Mouse (Mus musculus) mouse trophoblast stem cell (cell line): Measurements from ENCODE around the gene Igsf21.

Experiments used
- in situ Hi-C, 2 experiments: fragments of 300-500 bp; cut with MseI, MboI; formaldehyde crosslinking; loops; 2 replicates in 1 of 2; 3 replicates in 1 of 2; pipeline ENCODE4 v1.15.1; 2025

Igsf21 gene

DNA sequence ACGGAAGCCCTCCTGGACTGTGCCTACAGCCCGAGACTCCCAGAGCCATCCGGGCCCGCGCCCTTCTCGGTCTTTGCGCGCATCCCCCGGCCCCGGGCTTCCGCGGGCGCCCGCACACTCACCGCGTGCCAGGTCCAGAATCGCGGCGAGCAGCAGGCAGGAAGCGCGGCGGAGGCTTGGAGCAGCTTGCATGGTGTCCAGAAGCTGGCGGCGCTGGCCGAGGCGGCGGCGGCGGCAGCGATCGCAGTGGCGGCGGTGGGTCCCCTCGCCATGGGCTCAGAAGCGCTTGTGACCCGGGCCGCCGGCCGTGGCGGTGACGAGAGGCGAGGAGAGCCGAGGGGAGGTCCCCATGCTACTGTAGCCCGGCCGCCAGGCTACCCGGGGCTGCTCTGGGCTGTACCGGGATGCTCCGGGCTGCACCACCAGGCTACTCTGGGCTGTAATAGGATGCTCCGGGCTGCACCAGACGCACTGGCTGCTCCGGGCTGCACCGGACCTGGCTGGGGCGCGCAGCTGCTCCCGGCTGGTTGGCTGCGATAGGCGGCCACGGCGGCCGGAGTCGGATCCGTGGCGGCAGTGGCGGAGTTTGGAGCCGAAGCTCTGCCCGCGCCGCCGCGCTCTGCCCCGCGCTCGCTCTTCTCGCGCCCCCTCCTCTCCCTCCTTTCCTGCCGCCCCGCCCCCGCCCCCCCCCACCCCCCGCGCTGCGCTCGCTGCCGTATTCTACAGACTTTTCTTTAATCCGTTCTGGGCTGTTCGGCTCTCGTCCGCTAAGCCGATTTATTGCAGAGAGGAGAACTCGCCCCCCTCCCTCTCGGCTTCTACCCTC lies at the start of gene Igsf21:
Gene Igsf21 (minus strand): TSS at position 605 of the 826 bp plus-strand sequence.
- in situ Hi-C loops: no loop called here

DNA sequence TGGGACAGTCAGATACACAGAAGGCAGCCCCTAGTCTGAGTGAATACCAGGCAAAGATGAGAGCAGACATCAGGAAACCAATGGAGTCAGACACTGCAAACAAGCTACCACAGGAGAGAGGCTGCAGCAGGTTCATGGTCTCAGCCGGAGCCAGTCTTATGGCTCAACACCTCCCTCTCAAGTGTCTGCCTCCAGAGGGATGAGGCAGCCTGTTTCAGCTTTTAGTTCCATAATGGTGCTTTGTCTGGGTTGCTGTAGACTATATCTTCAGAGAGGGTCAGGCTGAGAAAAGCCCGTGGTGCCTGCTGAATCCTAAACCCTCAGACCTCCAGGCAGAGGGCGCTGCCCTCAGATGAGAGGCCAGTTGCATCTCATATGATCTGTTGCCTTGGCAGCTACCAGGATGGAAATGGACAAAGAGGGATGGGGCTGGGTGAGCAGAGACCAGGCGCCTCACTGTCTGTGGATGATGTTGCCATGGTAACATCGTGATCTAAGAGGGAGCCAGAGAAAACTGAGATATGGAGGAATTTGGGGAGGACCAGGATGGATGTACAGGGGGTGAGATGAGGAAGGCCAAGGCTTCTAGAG lies 39.2 kb upstream of the Igsf21 start:
- in situ Hi-C loops: no loop called here

DNA sequence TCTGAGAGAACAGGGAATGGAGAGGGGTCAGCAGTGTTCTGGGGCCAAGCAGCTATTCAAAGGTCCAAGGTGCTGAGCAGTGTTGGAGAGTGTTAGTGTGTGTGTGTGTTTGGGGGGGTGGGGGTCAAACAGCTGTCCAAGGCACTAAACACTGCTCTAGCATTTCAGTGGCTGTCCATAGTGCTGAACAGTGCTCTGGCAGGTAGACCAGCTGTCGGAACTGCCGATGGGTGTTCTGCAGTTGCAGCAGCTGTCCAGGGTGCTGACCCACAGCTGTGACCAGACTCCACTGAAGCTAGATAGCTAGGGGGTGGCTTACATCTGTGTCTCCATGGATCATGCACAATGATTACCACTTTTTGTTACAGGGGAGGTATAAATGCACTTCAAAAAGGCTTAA lies 36.8 kb upstream of the Igsf21 start:
- in situ Hi-C loops: no loop called here

DNA sequence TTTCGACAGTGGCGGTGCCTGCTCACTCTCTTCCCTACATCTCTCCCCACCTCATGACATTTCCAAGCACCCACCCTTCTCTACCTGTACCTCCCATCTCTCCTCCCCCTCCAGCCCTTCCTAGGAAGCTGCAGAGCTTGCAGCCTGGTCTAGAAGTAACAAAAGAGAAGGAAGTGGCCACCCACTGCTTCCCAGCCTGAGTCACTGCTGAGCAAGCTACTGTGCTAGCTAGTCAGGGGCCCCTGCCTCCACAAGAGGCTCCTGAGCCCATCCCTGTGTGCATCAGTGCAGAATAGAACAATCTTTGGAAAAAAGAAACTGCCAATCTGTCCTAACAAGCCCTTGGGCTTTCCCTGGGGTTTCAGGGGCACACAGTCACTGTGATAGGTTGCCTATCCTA lies 31.7 kb upstream of the Igsf21 start:
- in situ Hi-C loops: no loop called here

DNA sequence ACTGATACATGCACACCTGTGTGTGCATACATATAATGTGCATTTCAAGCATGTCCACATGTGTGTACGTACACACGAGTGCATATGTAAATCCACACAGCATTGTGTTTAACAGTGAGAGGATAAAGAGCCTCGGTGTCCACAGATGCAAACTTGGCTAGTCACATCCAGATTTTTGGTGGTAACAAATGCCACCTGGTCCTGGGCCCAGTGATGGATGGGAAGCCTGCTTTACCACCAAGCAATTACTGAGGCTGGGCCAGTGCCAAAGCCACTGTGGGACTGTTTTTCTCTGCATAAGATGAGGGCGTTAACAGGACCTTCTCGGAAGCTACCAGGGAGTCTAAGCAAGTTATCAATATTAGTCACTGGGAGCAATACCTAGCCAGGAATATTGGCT lies 25.3 kb upstream of the Igsf21 start:
- in situ Hi-C loops: no loop called here

DNA sequence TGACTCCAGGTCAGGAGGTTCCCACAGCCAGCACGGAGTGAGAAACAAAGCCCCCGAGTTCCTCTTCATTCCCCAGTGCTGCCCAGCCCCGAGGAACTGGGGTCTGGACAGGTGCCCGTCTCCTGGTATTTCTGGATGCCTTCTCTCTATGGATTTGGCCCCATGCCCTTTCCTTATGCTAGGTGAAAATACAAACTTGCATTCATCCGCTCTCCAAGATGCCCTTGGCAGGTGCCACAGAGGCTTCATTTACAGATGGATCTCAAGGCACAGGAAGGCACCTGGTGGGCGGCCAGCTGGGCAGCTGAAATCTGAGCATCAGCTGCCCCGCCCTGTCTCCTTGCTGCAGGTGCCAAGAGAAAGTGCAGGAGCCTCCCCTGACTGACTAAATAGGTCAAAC lies 23.9 kb upstream of the Igsf21 start:
- in situ Hi-C loops: no loop called here

DNA sequence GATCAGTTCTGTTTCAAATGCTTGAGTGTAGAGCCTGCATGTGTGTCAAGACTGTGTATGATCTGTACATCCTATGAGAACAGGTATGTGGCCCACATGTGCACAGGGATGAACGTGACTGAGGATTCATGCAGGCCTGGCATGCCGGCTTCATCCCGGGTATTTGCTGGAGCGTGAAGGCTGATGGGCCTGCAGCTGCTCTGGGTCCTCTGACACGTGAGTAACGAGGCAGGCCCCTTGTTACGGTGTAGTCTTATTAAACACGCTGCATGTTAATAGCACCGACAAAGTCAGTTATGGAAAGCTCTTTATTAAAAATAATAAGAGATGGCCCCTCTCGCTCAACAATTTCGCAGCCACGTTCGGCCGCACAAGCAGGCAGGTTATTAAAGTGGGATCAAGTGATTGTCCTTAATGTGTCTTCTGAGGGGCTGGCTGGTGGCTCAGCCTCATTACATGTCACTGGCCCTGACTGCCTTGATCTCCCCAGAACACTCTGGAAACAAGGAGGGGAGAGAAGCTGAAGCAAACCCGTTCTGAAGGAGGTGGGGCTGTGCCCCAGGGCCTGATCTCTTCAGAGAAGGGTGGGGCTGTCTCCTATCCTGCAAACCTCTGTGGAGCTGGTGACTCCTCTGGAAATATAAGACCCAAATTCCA lies 22.7 kb upstream of the Igsf21 start:
- in situ Hi-C loops: no loop called here

DNA sequence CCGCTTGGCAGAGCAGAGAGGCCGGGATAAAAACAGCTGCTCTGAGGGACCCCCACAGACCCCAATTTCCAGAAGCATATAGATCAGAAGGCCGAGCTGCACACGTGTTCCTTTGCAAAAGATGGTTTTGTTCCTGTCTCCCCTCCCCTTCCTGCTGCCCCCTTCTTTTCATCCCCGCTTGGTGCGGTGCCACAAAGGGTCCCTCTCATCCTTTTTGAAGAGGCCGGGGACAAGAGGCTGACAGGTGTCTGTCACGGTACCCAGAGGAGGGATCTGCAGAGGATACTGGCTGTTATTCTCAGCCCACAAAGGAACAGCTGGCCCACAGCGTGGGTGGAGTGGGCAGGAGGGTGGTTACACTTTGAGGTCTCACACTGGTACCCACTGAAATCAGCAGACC lies 21.3 kb upstream of the Igsf21 start:
- in situ Hi-C loops: no loop called here

DNA sequence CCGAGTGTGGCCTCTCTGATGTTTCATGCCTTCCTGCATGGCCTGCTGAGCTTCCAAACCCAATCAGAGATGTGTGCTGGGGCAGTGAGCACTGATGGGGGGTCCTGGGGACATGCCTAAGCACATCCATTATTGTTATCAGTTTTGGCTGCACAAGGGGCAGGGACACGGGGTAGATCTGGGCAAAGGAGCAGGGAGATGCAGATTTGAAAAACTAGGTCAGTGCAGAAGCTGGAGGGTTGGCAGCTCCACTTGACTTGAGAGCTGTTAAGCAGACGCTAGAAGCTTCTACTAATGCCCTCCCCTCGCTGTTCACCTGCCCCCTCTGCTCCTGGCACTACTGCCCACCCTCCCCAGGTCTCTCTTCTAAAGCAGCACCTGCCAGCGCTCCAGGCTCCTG lies 20.5 kb upstream of the Igsf21 start:
- in situ Hi-C loops: no loop called here

DNA sequence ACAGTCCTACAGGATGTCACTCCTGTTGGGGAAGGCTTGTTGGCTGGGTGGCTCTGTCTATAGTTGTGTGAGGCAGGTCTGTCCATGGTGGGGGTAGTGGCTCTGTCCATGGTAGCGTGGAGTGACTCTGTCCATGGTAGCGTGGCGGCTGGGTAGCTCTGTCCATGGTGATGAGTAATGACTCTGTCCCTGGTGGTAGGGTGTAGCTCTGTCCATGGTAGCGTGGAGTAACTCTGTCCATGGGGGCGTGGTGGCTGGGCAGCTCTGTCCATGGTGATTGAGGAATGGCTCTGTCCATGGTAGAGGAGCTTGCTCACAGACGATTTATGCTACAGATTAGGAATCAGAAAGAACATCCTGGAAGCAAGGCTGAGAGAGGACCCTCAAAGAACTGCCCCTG lies 12.4 kb upstream of the Igsf21 start:
- in situ Hi-C loops: no loop called here

DNA sequence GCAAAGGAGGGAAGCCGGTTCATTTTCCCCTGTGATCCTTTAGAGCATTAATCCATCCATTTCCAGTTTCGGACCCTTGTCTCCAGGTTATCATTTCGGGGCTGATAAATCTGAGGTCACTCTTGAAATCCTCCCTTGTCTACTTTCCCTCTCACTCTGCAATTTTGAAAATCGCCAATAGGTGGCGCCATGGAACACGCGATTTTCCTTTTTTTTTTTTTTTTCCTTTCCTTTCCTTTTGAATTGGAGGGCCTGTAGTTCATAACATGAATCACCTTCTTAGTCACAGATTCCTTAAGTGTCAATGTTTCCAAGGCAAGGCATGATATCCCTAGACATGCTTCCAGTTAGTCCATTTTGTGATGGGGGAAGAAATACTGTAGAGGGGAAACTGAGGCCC lies 5.8 kb upstream of the Igsf21 start:
- in situ Hi-C loops: no loop called here

DNA sequence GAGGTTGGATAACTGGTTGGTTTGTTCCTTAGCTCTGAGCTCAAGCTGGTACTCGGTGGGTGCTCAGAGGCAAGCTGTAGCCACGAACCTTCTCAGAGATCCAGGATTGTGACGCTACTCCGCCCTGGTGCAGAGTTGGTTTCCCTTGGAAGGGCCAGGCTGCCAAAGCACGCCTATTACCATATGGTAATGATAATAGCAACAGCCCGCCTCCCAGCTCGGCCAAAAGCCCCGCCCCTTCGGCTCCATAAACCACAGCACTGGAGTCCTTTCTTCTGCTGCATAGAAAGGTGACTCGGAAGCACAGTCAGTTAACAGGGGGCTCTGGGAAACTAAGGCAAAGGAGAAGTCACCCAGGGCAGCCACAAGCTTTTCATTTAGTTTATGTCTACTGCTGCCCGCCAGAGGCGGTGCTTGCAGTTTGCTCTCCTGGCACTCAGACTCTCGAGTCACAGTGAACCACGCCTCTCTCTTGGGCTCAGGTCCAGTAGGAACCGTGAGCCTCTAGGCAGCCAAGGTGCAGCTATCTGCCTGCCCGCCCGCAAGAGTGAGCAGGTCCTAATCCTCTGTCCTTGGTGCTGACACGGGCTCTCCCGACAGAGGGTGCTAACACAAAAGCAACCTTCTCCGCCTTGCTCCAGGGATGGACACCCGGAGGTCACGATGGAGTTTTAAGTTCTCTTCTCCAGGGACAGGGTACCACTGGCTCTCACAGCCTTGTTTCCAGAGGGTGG lies 2.6 kb upstream of the Igsf21 start:
- in situ Hi-C loops: no loop called here

DNA sequence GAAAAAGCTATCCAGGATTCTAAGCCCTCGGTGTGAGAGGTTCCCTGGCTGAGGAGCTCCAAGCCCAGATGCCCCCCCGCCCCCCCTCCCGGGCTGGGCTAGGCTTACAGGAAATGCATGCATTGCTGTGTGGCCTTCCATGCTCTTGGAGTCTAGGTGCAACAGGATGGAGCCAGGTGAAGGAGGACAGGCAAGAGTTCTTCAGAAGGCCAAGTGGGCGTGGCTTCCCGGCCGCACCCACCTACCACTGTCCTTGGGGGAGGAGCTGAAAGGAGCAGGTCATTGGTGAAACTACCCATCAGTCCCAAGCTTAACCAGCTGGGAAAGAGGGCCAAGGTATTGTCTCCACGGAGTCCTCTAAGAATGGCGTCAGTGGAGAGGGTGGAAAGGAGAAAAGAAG lies 1.8 kb upstream of the Igsf21 start:
- in situ Hi-C loops: no loop called here

DNA sequence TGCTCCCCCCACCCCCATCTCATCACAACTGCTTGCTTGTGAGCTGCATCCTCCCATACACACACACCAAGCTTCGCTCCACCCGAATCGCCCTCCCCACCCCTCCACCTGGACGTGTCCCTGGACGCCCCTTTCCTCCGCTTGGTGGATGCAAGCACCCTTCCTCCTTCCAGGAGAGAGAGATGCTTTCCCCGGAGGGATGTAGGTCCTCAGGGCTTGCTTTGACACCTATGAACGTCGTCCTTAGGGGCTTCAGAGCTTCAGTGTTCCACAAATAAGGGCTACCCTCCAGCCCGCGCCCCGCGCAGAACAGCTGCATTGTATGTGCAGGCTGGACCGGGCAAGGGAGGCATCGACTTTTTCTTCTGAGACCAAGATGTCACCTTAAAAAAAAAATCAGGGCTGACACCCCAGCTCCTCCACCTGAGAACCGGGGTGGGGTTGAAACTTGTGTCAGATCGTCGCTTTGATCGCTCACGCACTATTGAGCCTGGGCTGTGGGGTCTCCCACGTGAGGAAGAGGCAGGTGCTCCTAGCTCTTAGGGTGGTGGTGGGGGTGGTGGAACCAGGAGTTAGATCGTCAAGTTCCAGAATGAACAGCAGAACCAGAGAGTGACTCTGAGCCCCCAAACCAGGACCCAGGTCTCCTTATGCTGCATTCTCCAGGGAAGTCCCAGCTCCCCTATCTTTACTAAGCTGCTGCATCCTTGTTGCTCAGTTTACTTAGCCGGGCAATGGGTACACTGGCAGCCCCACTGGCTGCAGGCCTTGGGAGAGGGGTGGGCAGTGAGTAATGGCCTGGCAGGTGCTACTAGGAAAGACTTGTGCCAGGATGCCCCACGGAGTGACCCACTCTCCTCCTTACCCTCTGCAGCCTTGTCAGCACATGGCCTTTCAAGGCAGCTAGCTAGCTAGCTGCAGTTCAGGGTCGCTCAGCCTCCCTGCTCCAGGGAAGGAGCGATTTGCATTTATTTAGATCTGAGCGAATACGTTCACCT lies 721 bp upstream of the Igsf21 start:
- in situ Hi-C loops: no loop called here

DNA sequence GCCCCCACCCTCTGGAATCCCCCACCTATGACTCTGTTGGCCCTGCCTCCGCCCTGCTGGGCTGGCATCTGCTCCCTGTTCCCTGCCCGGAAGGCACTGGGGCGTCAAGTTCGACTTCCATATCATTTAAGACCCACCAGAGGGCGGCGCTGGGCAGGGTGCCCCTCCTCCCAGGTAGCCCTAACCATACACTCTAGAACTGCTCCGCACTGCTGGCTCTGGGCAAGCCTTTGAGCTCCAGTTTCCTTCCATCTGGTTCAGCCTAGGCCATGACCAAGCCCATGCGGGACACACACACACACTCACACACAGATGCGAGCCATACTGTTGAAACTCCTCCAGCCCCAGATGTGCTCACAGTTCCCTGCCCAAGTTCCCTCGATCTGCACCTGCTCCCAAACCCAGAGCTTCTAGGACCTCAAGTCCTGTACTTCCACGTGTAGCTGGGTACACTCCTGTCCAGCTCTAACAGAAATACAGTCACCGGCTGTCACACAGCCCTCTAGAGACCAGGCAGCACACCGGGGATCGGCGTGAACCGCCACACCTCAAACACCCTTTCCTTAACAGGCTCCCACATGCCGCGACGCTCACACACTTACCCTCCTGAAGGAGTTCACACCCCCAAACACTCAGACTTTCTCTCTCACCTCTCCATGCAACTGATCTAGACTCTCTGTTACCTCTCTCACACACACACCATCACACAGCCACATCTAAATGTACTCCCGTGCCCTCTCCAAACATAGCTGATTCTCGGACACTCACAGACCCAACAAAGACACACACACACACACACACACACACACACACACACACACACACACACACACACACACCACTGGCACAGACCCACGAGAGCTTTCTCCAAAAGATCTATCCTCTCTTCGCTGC lies 1.1 kb downstream of the Igsf21 start:
- in situ Hi-C loops: no loop called here

DNA sequence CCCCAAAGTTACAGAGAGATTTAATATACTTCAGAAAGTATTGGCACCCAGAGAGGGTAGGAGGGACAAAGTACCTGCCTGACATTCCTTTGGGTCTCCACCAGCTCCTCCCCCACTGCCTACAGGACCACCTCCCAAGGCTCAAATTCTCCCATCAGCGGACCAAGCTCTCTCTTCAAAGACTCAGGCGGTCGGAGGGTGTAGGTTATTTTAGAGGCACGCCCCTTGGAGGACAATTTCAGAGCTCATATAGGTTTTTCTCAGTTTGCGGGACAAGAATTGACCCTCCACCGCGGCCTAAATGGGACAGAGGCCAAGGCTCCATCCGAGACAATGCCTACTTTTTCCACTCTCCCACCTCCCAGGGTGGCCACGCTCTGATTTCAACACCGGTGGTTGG lies 1.7 kb downstream of the Igsf21 start:
- in situ Hi-C loops: no loop called here

DNA sequence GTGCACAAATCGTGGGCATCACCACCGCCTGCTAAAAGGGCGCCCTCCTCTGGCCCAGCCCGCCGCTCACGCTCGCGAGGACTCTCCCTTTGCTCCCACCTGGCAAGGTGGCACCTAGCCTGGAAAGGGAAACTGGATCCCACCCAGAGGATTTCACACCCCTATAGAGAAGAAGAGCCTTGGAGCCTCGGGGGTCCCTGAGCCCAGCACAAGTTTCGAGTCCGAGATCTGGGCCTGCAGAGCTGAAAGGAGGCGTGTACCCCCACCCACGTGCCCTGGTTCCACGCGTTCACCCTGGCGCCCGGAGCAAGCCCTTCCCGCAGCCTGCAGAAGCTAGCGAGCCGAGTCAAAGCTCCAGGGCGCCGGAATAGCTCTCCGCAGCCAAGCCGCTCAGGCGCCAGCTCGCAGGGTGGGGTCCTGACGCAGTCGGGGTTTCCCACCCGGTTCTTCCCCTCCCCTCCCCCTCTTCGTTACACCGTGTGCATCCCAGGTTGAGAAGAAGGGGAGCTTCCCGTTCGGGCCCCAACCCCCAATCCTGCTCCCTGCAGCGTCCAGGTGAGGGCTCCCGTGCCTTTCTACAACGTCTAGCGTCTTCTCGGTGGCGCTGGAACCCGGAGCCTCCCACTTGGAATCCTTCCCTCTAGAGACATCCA lies 2.3 kb downstream of the Igsf21 start:
- in situ Hi-C loops: no loop called here

DNA sequence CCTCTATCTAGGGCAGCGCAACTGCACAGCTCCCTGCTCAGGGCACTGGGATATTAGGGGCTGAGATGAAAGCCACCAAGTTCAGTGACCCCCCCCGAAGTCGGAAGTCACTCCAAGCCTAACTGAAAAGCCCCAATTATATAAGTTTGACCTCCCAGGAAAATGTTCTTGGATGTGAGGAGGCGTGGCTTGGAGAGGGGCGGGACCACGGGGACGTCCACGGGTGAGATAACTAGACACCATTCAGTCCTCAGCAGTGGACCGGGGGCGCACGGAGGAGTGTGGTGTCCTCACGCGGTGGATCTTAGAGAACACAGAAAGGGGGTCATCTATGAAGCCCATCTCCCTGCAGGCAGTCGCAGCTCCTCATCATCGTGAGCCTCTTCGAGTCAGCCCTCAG lies 3.4 kb downstream of the Igsf21 start:
- in situ Hi-C loops: no loop called here

DNA sequence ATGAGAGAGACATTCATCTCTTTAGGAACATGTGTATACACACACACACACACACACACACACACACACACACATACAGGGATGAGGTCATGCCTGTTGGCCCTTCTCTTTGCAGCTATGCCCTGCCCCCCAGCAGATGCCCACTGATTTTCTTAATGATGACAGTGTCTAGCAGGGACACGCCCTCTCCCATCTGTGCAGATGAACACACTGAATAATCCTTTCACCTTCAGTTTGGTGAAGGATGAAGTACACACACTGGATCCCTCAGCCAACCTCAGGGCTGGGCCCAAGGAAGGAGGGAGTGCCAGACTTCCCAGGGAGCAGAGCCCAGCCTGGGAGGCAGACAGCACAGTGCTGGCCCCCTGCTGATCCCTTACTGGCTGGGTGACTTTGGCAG lies 4.3 kb downstream of the Igsf21 start:
- in situ Hi-C loops: no loop called here

DNA sequence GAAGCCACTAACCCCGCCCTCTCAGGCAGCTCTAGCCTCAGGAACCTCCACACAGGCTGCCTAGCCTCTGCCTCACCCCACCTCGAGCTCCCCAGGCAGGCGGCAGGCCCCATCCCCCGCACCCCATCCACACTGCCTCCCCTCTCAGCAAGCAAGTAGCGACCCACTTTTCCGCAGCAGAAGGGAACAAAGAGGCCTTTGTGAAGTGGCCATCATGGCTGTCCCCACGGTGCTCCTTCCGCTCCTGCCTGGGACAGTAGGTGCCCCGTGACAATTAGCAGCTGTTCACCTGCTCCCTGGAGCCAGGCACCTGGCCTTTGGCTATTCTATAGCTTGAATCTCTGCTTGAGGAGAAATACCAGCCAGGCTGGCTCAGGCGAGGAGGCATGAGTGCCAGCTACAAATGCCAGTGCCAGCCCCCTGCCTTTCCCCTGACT lies 9.3 kb downstream of the Igsf21 start:
- in situ Hi-C loops: no loop called here
